Mouse (Mus musculus) intestine, embryonic 16.5 days (tissue): Measurements from ENCODE around the gene Unc5a. TPM values are rescaled to one million over a fixed set of nuclear protein-coding genes. Genes with fewer than 3 reads are reported as not detected.

ENCODE experiments used
- ATAC-seq: fragments of 200-750 bp; cut with Nextera tagmentation; 2 replicates; pipeline ENCODE4 v1.8.0; 2017; ENCODE audit warnings: moderate TSS enrichment, moderate library complexity
- H3K27ac ChIP-seq: fragments of 300-500 bp; sonication (generic); 2 replicates; pipeline ENCODE4 v1.5.1; 2014; ENCODE audit warnings: mild to moderate bottlenecking, low read length
- H3K27me3 ChIP-seq: fragments of 300-500 bp; sonication (generic); replicated peaks from 2 replicates; pipeline ENCODE4 v1.6.1; 2014; ENCODE audit warnings: low read length, control low read depth, mixed read lengths; ENCODE audit not compliant: control insufficient read depth, insufficient read depth
- H3K36me3 ChIP-seq: fragments of 300-500 bp; sonication (generic); 2 replicates; pipeline ENCODE4 v1.6.1; 2014; ENCODE audit warnings: low read length, control low read depth; ENCODE audit not compliant: control insufficient read depth, insufficient read depth
- H3K4me1 ChIP-seq: fragments of 300-500 bp; sonication (generic); 2 replicates; pipeline ENCODE4 v1.6.1; 2014; ENCODE audit warnings: low read length, control low read depth, mixed read lengths; ENCODE audit not compliant: control insufficient read depth, insufficient read depth
- H3K4me2 ChIP-seq: fragments of 300-500 bp; sonication (generic); 2 replicates; pipeline ENCODE4 v1.6.1; 2014; ENCODE audit warnings: low read depth, low read length, control low read depth
- H3K4me3 ChIP-seq: fragments of 300-500 bp; sonication (generic); 2 replicates; pipeline ENCODE4 v1.5.1; 2014; ENCODE audit warnings: mild to moderate bottlenecking, low read length
- H3K9ac ChIP-seq: fragments of 300-500 bp; sonication (generic); 2 replicates; pipeline ENCODE4 v1.6.1; 2014; ENCODE audit warnings: low read depth, low read length
- H3K9me3 ChIP-seq: fragments of 300-500 bp; sonication (generic); 2 replicates; pipeline ENCODE4 v1.6.1; 2016; ENCODE audit warnings: low read length, control low read depth; ENCODE audit not compliant: control insufficient read depth
- WGBS: fragments of 180-500 bp; shearing (Covaris S2); extraction: QIAGEN DNeasy Blood & Tissue Kit; methylation state at CpG from one replicate; pipeline ENCODE4 v1.1.7; 2014; 5-methylcytosine and 5-hydroxymethylcytosine counted together
- polyA plus RNA-seq: library from polyadenylated mRNA; unstranded; fragments of >200 nt; fragmentation: Nextera tagmentation; extraction: Ambion mirVana; gene quantifications from 2 replicates; pipeline ENCODE4 v1.2.1, GENCODE M21; 2015

Gene Unc5a
- polyA plus RNA-seq = 1.4 and 2.4 TPM in 2 replicates

- Histone ChIP-seq H3K9ac (peak within 1 kb of the TSS; percentile 65), H3K27me3 (peaks cover 64% of the 10 kb centered on the region), H3K9me3 (no peaks in the 10 kb centered on the region), H3K4me1 (peaks cover 5% of the 10 kb centered on the region; the same call in 1 of the 2 replicates), H3K27ac (no peak within 1 kb of the TSS), H3K36me3 (no peaks in the 10 kb centered on the region), H3K4me3 (peak within 1 kb of the TSS; percentile 65), H3K4me2 (peak within 1 kb of the TSS; percentile 97)
- ATAC-seq = peak; percentile 80
- under 1% methylated on average over 50 of the region's 91 CpGs for WGBS
Measured at GRCm38 (mm10) chr13:54948531-54949493, at the start of gene Unc5a. TSS of gene Unc5a (plus strand) at chr13:54949411.

GRCm38 (mm10) chr13:54912053-54912452, 37.2 kb upstream of the Unc5a start:
- Histone ChIP-seq H3K27ac (no peak overlapping the region), H3K4me1 (no peaks in the 10 kb centered on the region), H3K27me3 (peaks cover 12% of the 10 kb centered on the region), H3K4me3 (no peak overlapping the region), H3K9me3 (no peaks in the 10 kb centered on the region), H3K36me3 (no peaks in the 10 kb centered on the region), H3K4me2 (no peak overlapping the region), H3K9ac (no peak overlapping the region)
- 3% methylated on average over 17 of the region's 17 CpGs for WGBS
- no peak for ATAC-seq

GRCm38 (mm10) chr13:54912894-54913621, 36.2 kb upstream of the Unc5a start:
- H3K4me2 ChIP-seq = no peak overlapping the region
- H3K4me3 ChIP-seq = no peak overlapping the region
- H3K27me3 ChIP-seq = peaks cover 11% of the 10 kb centered on the region
- no peaks in the 10 kb centered on the region for H3K4me1 ChIP-seq
- H3K9ac ChIP-seq = no peak overlapping the region
- H3K36me3 ChIP-seq = no peaks in the 10 kb centered on the region
- ATAC-seq = no peak
- WGBS = 12% methylated on average over 16 of the region's 16 CpGs
- no peaks in the 10 kb centered on the region for H3K9me3 ChIP-seq
- H3K27ac ChIP-seq = no peak overlapping the region

DNA sequence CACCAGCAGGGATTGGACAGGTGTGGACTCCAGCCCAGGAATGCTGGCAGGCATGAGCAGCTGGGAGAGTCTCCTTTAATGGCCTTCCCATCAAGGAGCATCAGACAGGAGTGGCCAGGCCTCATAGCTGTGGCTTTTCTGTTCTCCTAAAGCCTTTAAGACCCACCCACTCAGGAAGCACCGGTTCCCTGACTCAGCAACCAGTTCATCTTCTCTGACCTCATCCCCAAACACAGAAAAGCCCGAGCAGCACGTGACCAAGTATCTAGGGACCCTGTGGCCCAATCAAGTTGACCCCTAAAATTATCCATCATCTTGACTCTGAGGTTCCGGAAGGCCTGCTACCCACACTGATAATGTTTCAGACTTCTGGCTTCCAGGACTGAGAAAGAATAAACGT, 32.6 kb upstream of the Unc5a start:
- Histone ChIP-seq H3K4me2 (no peak overlapping the region), H3K36me3 (no peaks in the 10 kb centered on the region), H3K4me1 (no peaks in the 10 kb centered on the region), H3K27ac (no peak overlapping the region), H3K9ac (no peak overlapping the region), H3K27me3 (peaks cover 6% of the 10 kb centered on the region), H3K9me3 (no peaks in the 10 kb centered on the region), H3K4me3 (no peak overlapping the region)
- ATAC-seq = no peak
- WGBS = 67% methylated on average over 5 of the region's 5 CpGs

DNA sequence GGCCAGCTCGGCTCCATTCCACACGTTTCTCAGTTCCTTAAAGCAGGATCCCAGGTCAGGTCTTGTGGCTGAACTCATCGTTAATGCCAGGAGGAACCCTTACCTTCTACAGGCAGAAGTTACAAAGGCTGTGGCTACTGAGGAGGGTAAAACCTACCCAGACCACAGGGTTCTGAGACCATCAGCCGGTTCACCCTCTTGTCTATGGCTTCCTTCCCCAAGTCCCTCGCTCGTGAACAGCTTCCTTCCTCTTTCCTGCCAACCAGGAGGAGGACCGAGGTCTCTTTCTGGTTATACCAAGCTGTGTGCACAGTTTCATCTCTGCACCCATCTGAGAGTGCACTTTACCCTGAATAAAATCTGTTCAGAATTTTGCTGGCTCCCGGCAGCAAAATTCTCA, 30.3 kb upstream of the Unc5a start:
- no peaks in the 10 kb centered on the region for H3K9me3 ChIP-seq
- H3K36me3 ChIP-seq = no peaks in the 10 kb centered on the region
- H3K4me1 ChIP-seq = no peaks in the 10 kb centered on the region
- H3K4me3 ChIP-seq = no peak overlapping the region
- no peak for ATAC-seq
- H3K4me2 ChIP-seq = no peak overlapping the region
- no peaks in the 10 kb centered on the region for H3K27me3 ChIP-seq
- no peak overlapping the region for H3K27ac ChIP-seq
- no peak overlapping the region for H3K9ac ChIP-seq
- WGBS = 73% methylated on average over 8 of the region's 8 CpGs

- Histone ChIP-seq H3K36me3 (no peaks in the 10 kb centered on the region), H3K9me3 (no peaks in the 10 kb centered on the region), H3K27ac (no peak overlapping the region), H3K4me2 (no peak overlapping the region), H3K4me1 (no peaks in the 10 kb centered on the region), H3K9ac (no peak overlapping the region), H3K4me3 (no peak overlapping the region), H3K27me3 (no peaks in the 10 kb centered on the region)
- ATAC-seq = no peak
- 31% methylated on average over 5 of the region's 5 CpGs for WGBS
Measured at GRCm38 (mm10) chr13:54919666-54920065, 29.5 kb upstream of the Unc5a start.

DNA sequence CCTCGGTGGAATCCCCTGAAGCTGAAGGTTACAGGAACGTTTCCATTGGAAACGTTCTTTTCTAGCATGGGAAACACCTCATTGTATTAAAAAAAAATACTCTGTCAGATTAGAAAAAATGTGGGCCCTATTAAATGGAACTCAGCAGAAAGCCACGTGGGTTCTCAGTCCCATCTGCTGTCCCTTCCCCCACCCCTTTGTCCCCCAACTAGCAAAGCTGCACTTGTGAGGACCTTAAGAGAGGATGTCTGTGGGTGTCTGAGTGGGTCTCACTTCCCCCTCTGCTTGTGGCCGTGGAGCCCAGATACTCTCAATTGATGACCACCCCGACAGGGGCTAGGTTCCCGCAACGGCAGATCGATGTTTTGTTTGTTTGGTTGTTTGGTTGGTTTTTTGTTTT, 27.5 kb upstream of the Unc5a start:
- Histone ChIP-seq H3K36me3 (no peaks in the 10 kb centered on the region), H3K9ac (no peak overlapping the region), H3K27me3 (no peaks in the 10 kb centered on the region), H3K4me2 (no peak overlapping the region), H3K4me3 (no peak overlapping the region), H3K4me1 (no peaks in the 10 kb centered on the region), H3K27ac (no peak overlapping the region), H3K9me3 (no peaks in the 10 kb centered on the region)
- ATAC-seq = no peak
- 79% methylated on average over 9 of the region's 9 CpGs for WGBS

- WGBS = 81% methylated on average over 2 of the region's 2 CpGs
Measured at GRCm38 (mm10) chr13:54923705-54924104, 25.5 kb upstream of the Unc5a start.

DNA sequence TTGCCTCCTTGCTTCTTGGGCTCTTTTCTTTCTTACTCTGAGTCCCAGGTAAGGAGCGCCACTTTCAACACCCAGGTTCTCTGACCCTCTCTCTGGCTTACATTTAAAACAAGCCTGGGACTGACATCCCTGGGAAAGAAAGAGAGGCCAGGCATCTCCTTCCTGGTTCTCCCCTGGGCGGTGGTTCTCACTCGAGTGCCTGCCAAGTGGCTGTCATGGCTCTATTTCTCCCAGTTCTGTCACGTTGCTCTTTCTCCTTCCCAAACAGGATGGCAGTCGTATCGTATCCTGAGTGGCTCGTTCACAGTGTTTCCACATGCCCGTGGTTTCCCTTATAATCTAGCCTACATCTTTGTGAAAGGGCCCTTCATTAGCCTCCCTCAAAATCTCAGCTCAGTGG, 23.7 kb upstream of the Unc5a start:
- WGBS = 71% methylated on average over 8 of the region's 8 CpGs
- no peak for ATAC-seq
- H3K4me2 ChIP-seq = no peak overlapping the region

More at GRCm38 (mm10) chr13:54923705-54924104, 25.5 kb upstream of the Unc5a start:
- Histone ChIP-seq H3K27ac (no peak overlapping the region), H3K27me3 (no peaks in the 10 kb centered on the region), H3K4me3 (no peak overlapping the region), H3K4me2 (no peak overlapping the region), H3K9ac (no peak overlapping the region), H3K4me1 (no peaks in the 10 kb centered on the region), H3K9me3 (no peaks in the 10 kb centered on the region), H3K36me3 (no peaks in the 10 kb centered on the region)
- ATAC-seq = no peak

More for the DNA sequence above, 23.7 kb upstream of the Unc5a start:
- no peak overlapping the region for H3K27ac ChIP-seq
- no peaks in the 10 kb centered on the region for H3K27me3 ChIP-seq
- H3K4me3 ChIP-seq = no peak overlapping the region
- H3K9ac ChIP-seq = no peak overlapping the region
- no peaks in the 10 kb centered on the region for H3K36me3 ChIP-seq
- H3K4me1 ChIP-seq = no peaks in the 10 kb centered on the region
- H3K9me3 ChIP-seq = no peaks in the 10 kb centered on the region
